Mouse (Mus musculus) ES-E14 (cell line): ENCODE measurements around the gene Sept10. TPM values are rescaled to one million over a fixed set of nuclear protein-coding genes. Genes with fewer than 3 reads are reported as not detected.
"Not testable (repeated sequence)": the region's sequence is repeated elsewhere in the genome, so short reads cannot be mapped to it uniquely, and the experiment has no call there.

Source experiments
- DNase-seq: peaks from one replicate; pipeline ENCODE4 v3.0.0-alpha.2; 2013; ENCODE audit warnings: low read depth, low spot score
- H3K27ac ChIP-seq: 2 replicates; pipeline ENCODE4 v1.5.1; 2012; ENCODE audit warnings: low read depth, mild to moderate bottlenecking, low read length, moderate library complexity, mixed read lengths; ENCODE audit not compliant: poor library complexity, insufficient read depth, severe bottlenecking
- H3K36me3 ChIP-seq: 2 replicates; pipeline ENCODE4 v1.6.1; 2012; ENCODE audit warnings: mild to moderate bottlenecking, low read length, moderate library complexity, mixed read lengths; ENCODE audit not compliant: control insufficient read depth, poor library complexity, insufficient read depth, severe bottlenecking
- H3K4me1 ChIP-seq, 2 experiments: fragments of 150-350 bp in 1 of 2; sonication (generic) in 1 of 2; 2 replicates each; pipeline ENCODE4 v1.6.1; 2012; ENCODE audit warnings: low read length in 2 of 2, mild to moderate bottlenecking in 1 of 2, mixed read lengths in 1 of 2; ENCODE audit not compliant: control insufficient read depth in 2 of 2, insufficient read depth in 2 of 2, poor library complexity in 1 of 2
- H3K4me3 ChIP-seq, 2 experiments: fragments of 150-350 bp in 1 of 2; sonication (generic) in 1 of 2; 2 replicates each; pipeline ENCODE4 v1.5.1; 2012; ENCODE audit warnings: low read length in 2 of 2, low read depth in 1 of 2, mild to moderate bottlenecking in 1 of 2, mixed read lengths in 1 of 2; ENCODE audit not compliant: insufficient read depth in 1 of 2, poor library complexity in 1 of 2, severe bottlenecking in 1 of 2
- H3K9ac ChIP-seq: 2 replicates; pipeline ENCODE4 v1.6.1; 2012; ENCODE audit warnings: low read depth, mild to moderate bottlenecking, low read length, mixed read lengths; ENCODE audit not compliant: poor library complexity, insufficient read depth, severe bottlenecking
- H3K9me3 ChIP-seq: fragments of 150-350 bp; sonication (generic); 2 replicates; pipeline ENCODE4 v1.6.1; 2012; ENCODE audit warnings: low read depth, mild to moderate bottlenecking, low read length; ENCODE audit not compliant: control insufficient read depth, insufficient read depth
- CHD2 ChIP-seq: IDR thresholded peaks from 2 replicates; pipeline ENCODE4 v1.6.1; 2014; ENCODE audit warnings: mild to moderate bottlenecking, low read depth, low read length, inconsistent platforms
- HCFC1 ChIP-seq: IDR thresholded peaks from 2 replicates; pipeline ENCODE4 v1.6.1; 2012; ENCODE audit warnings: low read length, inconsistent platforms, borderline replicate concordance; ENCODE audit not compliant: insufficient read depth
- MAFK ChIP-seq: IDR thresholded peaks from 2 replicates; pipeline ENCODE4 v1.6.1; 2014; ENCODE audit warnings: mild to moderate bottlenecking, low read depth, low read length, inconsistent platforms; ENCODE audit not compliant: insufficient read depth
- ZC3H11A ChIP-seq: IDR thresholded peaks from 2 replicates; pipeline ENCODE4 v1.6.1; 2012; ENCODE audit warnings: low read depth, mild to moderate bottlenecking, inconsistent platforms, low read length, borderline replicate concordance
- ZNF384 ChIP-seq: IDR thresholded peaks from 2 replicates; pipeline ENCODE4 v1.6.1; 2012; ENCODE audit warnings: low read depth, low read length, inconsistent platforms
- in situ Hi-C, 2 experiments: fragments of 600-800 bp; cut with MboI; formaldehyde crosslinking; loops; one replicate each; pipeline ENCODE4 v1.15.1; 2025; ENCODE audit warnings: low sequenced_read_pairs in 2 of 2, inconsistent platforms in 1 of 2; ENCODE audit not compliant: unreplicated experiment in 2 of 2
- total RNA-seq: library from RNA; depleted of rRNA; stranded (reverse); fragments of 300-350 nt; gene quantifications from 2 replicates; pipeline ENCODE4 v1.2.3, GENCODE M21; 2012; rRNA removed

The Sept10 gene
- total RNA-seq, 1 experiment = 16.8 TPM

- Histone ChIP-seq H3K27ac (no peak overlapping the region), H3K36me3 (no peaks in the 10 kb centered on the region), H3K9me3 (no peaks in the 10 kb centered on the region), H3K9ac (no peak overlapping the region), H3K4me1 (peaks cover 0 to 6% of the 10 kb centered on the region in 2 experiments; a peak in 1 of 4 replicates), H3K4me3 (no peak overlapping the region)
- in situ Hi-C loops = no loop called here
- TF ChIP-seq ZC3H11A = no peak
- DNase-seq = no peak
Measured at GRCm38 (mm10) chr10:59104683-59105082, 117.0 kb downstream of the Sept10 start.

- H3K4me1 ChIP-seq, H3K9ac ChIP-seq, H3K4me3 ChIP-seq, H3K9me3 ChIP-seq, H3K27ac ChIP-seq, in situ Hi-C loops, H3K36me3 ChIP-seq, DNase-seq: not testable (repeated sequence)
Measured at GRCm38 (mm10) chr10:59103076-59103475, 118.6 kb downstream of the Sept10 start.

GRCm38 (mm10) chr10:59091988-59092387, 129.7 kb downstream of the Sept10 start:
- no peak overlapping the region for H3K27ac ChIP-seq

More at GRCm38 (mm10) chr10:59091988-59092387, 129.7 kb downstream of the Sept10 start:
- Histone ChIP-seq H3K4me1 (no peaks in the 10 kb centered on the region), H3K9ac (no peak overlapping the region), H3K4me3 (no peak overlapping the region), H3K9me3 (no peaks in the 10 kb centered on the region), H3K36me3 (no peaks in the 10 kb centered on the region)
- in situ Hi-C loops = no loop called here
- DNase-seq = no peak
- TF ChIP-seq CHD2 (no peak), HCFC1 (no peak), ZC3H11A (no peak), ZNF384 (no peak), MAFK (no peak)

Other genes starting within 250 kb of the Sept10 start
- 6.3 and 7.9 TPM in 2 replicates for gene Sowahc, start 106 bp upstream of the Sept10 start, total RNA-seq
- 73.4 and 104 TPM in 2 replicates for gene P4ha1, start 101.4 kb upstream of the Sept10 start, total RNA-seq
- 25.8 and 26.8 TPM in 2 replicates for gene Gm10273, start 173.8 kb upstream of the Sept10 start, total RNA-seq
- 0.69 and 2.1 TPM in 2 replicates for gene Pla2g12b, start 181.8 kb upstream of the Sept10 start, total RNA-seq
- 0.05 TPM in 1 of 2 replicates, not detected in the other for gene Oit3, start 219.9 kb upstream of the Sept10 start, total RNA-seq